Mouse (Mus musculus): ENCODE data around the gene Senp5. TPM values are rescaled to one million over a fixed set of nuclear protein-coding genes. Genes with fewer than 3 reads are reported as not detected.
"Not testable (repeated sequence)": the region's sequence is repeated elsewhere in the genome, so short reads cannot be mapped to it uniquely, and the experiment has no call there.

Senp5 gene
- 20.8 and 22.1 TPM in 2 replicates for total RNA-seq (2021)
- long read RNA-seq, experiment 1, full-length matches to known transcripts = 1 of 3 reads
- long read RNA-seq, experiment 1, partial matches to known transcripts = 0 of 3 reads
- long read RNA-seq, experiment 1, other reads (novel, unspliced or antisense) = 2 of 3 reads
- long read RNA-seq, experiment 2, partial matches to known transcripts = 0 of 7 reads
- long read RNA-seq, experiment 2, other reads (novel, unspliced or antisense) = 7 of 7 reads

- DNase-seq = peak; percentile 96
These were observed at the start of gene Senp5 for GRCm38 (mm10) chr16:32002509-32003477. Gene Senp5, minus strand, starts transcription at chr16:32003287.

- no peak for DNase-seq
These were observed 39.3 kb upstream of the Senp5 start for GRCm38 (mm10) chr16:32042367-32042766.

- no peak for DNase-seq
These were observed 16.6 kb upstream of the Senp5 start for GRCm38 (mm10) chr16:32019678-32020077.

GRCm38 (mm10) chr16:32010330-32010729 is 7.2 kb upstream of the Senp5 start:
- no peak for DNase-seq

GRCm38 (mm10) chr16:32009913-32010312 is 6.8 kb upstream of the Senp5 start:
- peak; percentile 23 for DNase-seq

GRCm38 (mm10) chr16:32008529-32009293 is 5.6 kb upstream of the Senp5 start:
- DNase-seq = no peak

- DNase-seq = no peak
These were observed 1.6 kb upstream of the Senp5 start for GRCm38 (mm10) chr16:32004731-32005130.

- no peak for DNase-seq
These were observed 6.7 kb downstream of the Senp5 start for GRCm38 (mm10) chr16:31996371-31996770.

- no peak for DNase-seq
These were observed 9.1 kb downstream of the Senp5 start for GRCm38 (mm10) chr16:31993946-31994345.

GRCm38 (mm10) chr16:31993195-31993594 is 9.9 kb downstream of the Senp5 start:
- DNase-seq = peak; percentile 19

GRCm38 (mm10) chr16:31992039-31992438 is 11.0 kb downstream of the Senp5 start:
- no peak for DNase-seq

GRCm38 (mm10) chr16:31980946-31981345 is 22.1 kb downstream of the Senp5 start:
- no peak for DNase-seq

- no peak for DNase-seq
These were observed 23.6 kb downstream of the Senp5 start for GRCm38 (mm10) chr16:31979501-31979900.

- no peak for DNase-seq
These were observed 27.8 kb downstream of the Senp5 start for GRCm38 (mm10) chr16:31975258-31975657.

- DNase-seq = no peak
These were observed 39.9 kb downstream of the Senp5 start for GRCm38 (mm10) chr16:31963224-31963623.

- DNase-seq = peak; percentile 98
These were observed 54.7 kb downstream of the Senp5 start, which contains the start of the genes 0610012G03Rik and Ncbp2 for GRCm38 (mm10) chr16:31948345-31948774. Gene 0610012G03Rik, minus strand, starts transcription at chr16:31948494. Gene Ncbp2, plus strand, starts transcription at chr16:31948513.

GRCm38 (mm10) chr16:31947901-31948316 is 55.2 kb downstream of the Senp5 start:
- DNase-seq = no peak

GRCm38 (mm10) chr16:31947333-31947732 is 55.8 kb downstream of the Senp5 start:
- no peak for DNase-seq

GRCm38 (mm10) chr16:31945986-31946385 is 57.1 kb downstream of the Senp5 start:
- not testable (repeated sequence) for DNase-seq

- no peak for DNase-seq
These were observed 57.7 kb downstream of the Senp5 start for GRCm38 (mm10) chr16:31945372-31945771.

GRCm38 (mm10) chr16:31944698-31945255 is 58.3 kb downstream of the Senp5 start:
- DNase-seq = no peak

GRCm38 (mm10) chr16:31943980-31944379 is 59.1 kb downstream of the Senp5 start:
- peak; percentile 90 for DNase-seq

Measured in adrenal gland, postnatal 14 days (tissue).